Mouse (Mus musculus) adrenal gland, adult 2 months (tissue): ENCODE results near the gene Cyp46a1. TPM values are rescaled to one million over a fixed set of nuclear protein-coding genes. Genes with fewer than 3 reads are reported as not detected.

Source experiments
- DNase-seq: peaks from one replicate; pipeline ENCODE4 v3.0.0; 2021
- polyA plus RNA-seq: library from polyadenylated mRNA; depleted of rRNA; stranded (reverse); fragments of >200 nt; gene quantifications from 2 replicates; pipeline ENCODE4 v1.2.3, GENCODE M21; 2012
- total RNA-seq, 2 experiments: library from RNA; stranded (reverse); gene quantifications; 2 replicates each; pipeline ENCODE4 v1.2.3; 2021

The Cyp46a1 gene
- total and polyA plus RNA-seq, 3 experiments = 1.0 to 7.5 (median 1.6) TPM

GRCm38 (mm10) chr12:108311741-108312290, 22.4 kb upstream of the Cyp46a1 start:
- no peak for DNase-seq

GRCm38 (mm10) chr12:108312432-108312851, 21.7 kb upstream of the Cyp46a1 start:
- peak; percentile 29 for DNase-seq

GRCm38 (mm10) chr12:108313244-108313772, 20.9 kb upstream of the Cyp46a1 start:
- DNase-seq = no peak

GRCm38 (mm10) chr12:108315818-108316217, 18.4 kb upstream of the Cyp46a1 start:
- no peak for DNase-seq

- DNase-seq = no peak
These were observed 17.5 kb upstream of the Cyp46a1 start for GRCm38 (mm10) chr12:108316655-108317054.

- DNase-seq = no peak
These were observed 16.9 kb upstream of the Cyp46a1 start for GRCm38 (mm10) chr12:108317201-108317738.

GRCm38 (mm10) chr12:108317826-108318430, 16.3 kb upstream of the Cyp46a1 start:
- no peak for DNase-seq

GRCm38 (mm10) chr12:108318499-108318898, 15.7 kb upstream of the Cyp46a1 start:
- no peak for DNase-seq

GRCm38 (mm10) chr12:108320096-108320495, 14.1 kb upstream of the Cyp46a1 start:
- no peak for DNase-seq

GRCm38 (mm10) chr12:108326401-108326800, 7.8 kb upstream of the Cyp46a1 start:
- DNase-seq = no peak

- peak; percentile 18 for DNase-seq
These were observed 6.2 kb upstream of the Cyp46a1 start for GRCm38 (mm10) chr12:108327889-108328491.

GRCm38 (mm10) chr12:108333056-108333455, 1.1 kb upstream of the Cyp46a1 start:
- peak; percentile 91 for DNase-seq

- DNase-seq = no peak
These were observed 699 bp upstream of the Cyp46a1 start for GRCm38 (mm10) chr12:108333481-108333882.

- DNase-seq = no peak
These were observed 348 bp downstream of the Cyp46a1 start for GRCm38 (mm10) chr12:108334529-108334928.

- peak; percentile 31 for DNase-seq
These were observed 4.5 kb downstream of the Cyp46a1 start for GRCm38 (mm10) chr12:108338572-108339190.

GRCm38 (mm10) chr12:108348151-108348550, 14.0 kb downstream of the Cyp46a1 start:
- no peak for DNase-seq

- no peak for DNase-seq
These were observed 14.8 kb downstream of the Cyp46a1 start for GRCm38 (mm10) chr12:108349026-108349425.

GRCm38 (mm10) chr12:108350931-108351330, 16.8 kb downstream of the Cyp46a1 start:
- DNase-seq = no peak

GRCm38 (mm10) chr12:108352371-108353136, 18.4 kb downstream of the Cyp46a1 start:
- DNase-seq = no peak

GRCm38 (mm10) chr12:108354284-108354683, 20.1 kb downstream of the Cyp46a1 start:
- DNase-seq = no peak

- no peak for DNase-seq
These were observed 21.1 kb downstream of the Cyp46a1 start for GRCm38 (mm10) chr12:108355271-108355670.

GRCm38 (mm10) chr12:108355986-108356385, 21.8 kb downstream of the Cyp46a1 start:
- no peak for DNase-seq
